Mouse (Mus musculus) midbrain, embryonic 11.5 days (tissue): ENCODE results near the gene Slc25a44. TPM values are rescaled to one million over a fixed set of nuclear protein-coding genes. Genes with fewer than 3 reads are reported as not detected.
A peak's percentile ranks its signal among the peaks of the same experiment; 100 is the strongest.
"Not testable (repeated sequence)": the region's sequence is repeated elsewhere in the genome, so short reads cannot be mapped to it uniquely, and the experiment has no call there.

Experiments
- ATAC-seq: fragments of 200-750 bp; cut with Nextera tagmentation; 2 replicates; pipeline ENCODE4 v1.8.0; 2017; ENCODE audit warnings: moderate TSS enrichment, moderate library complexity; ENCODE audit not compliant: low FRiP score
- DNase-seq: peaks from one replicate; pipeline ENCODE4 v3.0.0; 2015; ENCODE audit warnings: low spot score; ENCODE audit errors: missing footprints
- H3K27ac ChIP-seq: fragments of 300-500 bp; sonication (generic); 2 replicates; pipeline ENCODE4 v1.5.1; 2014; ENCODE audit warnings: low read depth, low read length
- H3K27me3 ChIP-seq: fragments of 300-500 bp; sonication (generic); 2 replicates; pipeline ENCODE4 v1.6.1; 2014; ENCODE audit warnings: mild to moderate bottlenecking, low read length, moderate library complexity, mixed read lengths; ENCODE audit not compliant: control insufficient read depth, insufficient read depth
- H3K36me3 ChIP-seq: fragments of 300-500 bp; sonication (generic); 2 replicates; pipeline ENCODE4 v1.6.1; 2014; ENCODE audit warnings: mild to moderate bottlenecking, low read length, moderate library complexity, mixed read lengths; ENCODE audit not compliant: control insufficient read depth, insufficient read depth
- H3K4me1 ChIP-seq: fragments of 300-500 bp; sonication (generic); 2 replicates; pipeline ENCODE4 v1.6.1; 2014; ENCODE audit warnings: low read length; ENCODE audit not compliant: control insufficient read depth, insufficient read depth
- H3K4me2 ChIP-seq: fragments of 300-500 bp; sonication (generic); 2 replicates; pipeline ENCODE4 v1.6.1; 2014; ENCODE audit warnings: mild to moderate bottlenecking, moderate library complexity
- H3K4me3 ChIP-seq: fragments of 300-500 bp; sonication (generic); 2 replicates; pipeline ENCODE4 v1.5.1; 2014; ENCODE audit warnings: low read depth, low read length
- H3K9ac ChIP-seq: fragments of 300-500 bp; sonication (generic); 2 replicates; pipeline ENCODE4 v1.6.1; 2014; ENCODE audit warnings: low read length
- H3K9me3 ChIP-seq: fragments of 300-500 bp; sonication (generic); 2 replicates; pipeline ENCODE4 v1.6.1; 2016; ENCODE audit warnings: low read length; ENCODE audit not compliant: control insufficient read depth
- WGBS: fragments of 180-500 bp; shearing (Covaris S2); extraction: QIAGEN DNeasy Blood & Tissue Kit; methylation state at CpG from one replicate; pipeline ENCODE4 v1.1.7; 2014; 5-methylcytosine and 5-hydroxymethylcytosine counted together
- polyA plus RNA-seq: library from polyadenylated mRNA; unstranded; fragments of >200 nt; fragmentation: Nextera tagmentation; extraction: Ambion mirVana; gene quantifications from 2 replicates; pipeline ENCODE4 v1.2.1, GENCODE M21; 2014

The Slc25a44 gene
- polyA plus RNA-seq, 1 experiment from 2014 or later, result 20.8 TPM

- Histone ChIP-seq H3K9ac (no peak overlapping the region), H3K27me3 (no peaks in the 10 kb centered on the region), H3K4me2 (no peak overlapping the region), H3K9me3 (no peaks in the 10 kb centered on the region), H3K36me3 (no peaks in the 10 kb centered on the region), H3K4me1 (peaks cover 8% of the 10 kb centered on the region; the same call in 1 of the 2 replicates), H3K4me3 (no peak overlapping the region), H3K27ac (no peak overlapping the region)
- DNase-seq (peak; percentile 73), ATAC-seq (no peak)
- WGBS, result 87% methylated on average over 12 of the region's 12 CpGs
These were observed 17.5 kb upstream of the Slc25a44 start for GRCm38 (mm10) chr3:88442488-88442887.

DNA sequence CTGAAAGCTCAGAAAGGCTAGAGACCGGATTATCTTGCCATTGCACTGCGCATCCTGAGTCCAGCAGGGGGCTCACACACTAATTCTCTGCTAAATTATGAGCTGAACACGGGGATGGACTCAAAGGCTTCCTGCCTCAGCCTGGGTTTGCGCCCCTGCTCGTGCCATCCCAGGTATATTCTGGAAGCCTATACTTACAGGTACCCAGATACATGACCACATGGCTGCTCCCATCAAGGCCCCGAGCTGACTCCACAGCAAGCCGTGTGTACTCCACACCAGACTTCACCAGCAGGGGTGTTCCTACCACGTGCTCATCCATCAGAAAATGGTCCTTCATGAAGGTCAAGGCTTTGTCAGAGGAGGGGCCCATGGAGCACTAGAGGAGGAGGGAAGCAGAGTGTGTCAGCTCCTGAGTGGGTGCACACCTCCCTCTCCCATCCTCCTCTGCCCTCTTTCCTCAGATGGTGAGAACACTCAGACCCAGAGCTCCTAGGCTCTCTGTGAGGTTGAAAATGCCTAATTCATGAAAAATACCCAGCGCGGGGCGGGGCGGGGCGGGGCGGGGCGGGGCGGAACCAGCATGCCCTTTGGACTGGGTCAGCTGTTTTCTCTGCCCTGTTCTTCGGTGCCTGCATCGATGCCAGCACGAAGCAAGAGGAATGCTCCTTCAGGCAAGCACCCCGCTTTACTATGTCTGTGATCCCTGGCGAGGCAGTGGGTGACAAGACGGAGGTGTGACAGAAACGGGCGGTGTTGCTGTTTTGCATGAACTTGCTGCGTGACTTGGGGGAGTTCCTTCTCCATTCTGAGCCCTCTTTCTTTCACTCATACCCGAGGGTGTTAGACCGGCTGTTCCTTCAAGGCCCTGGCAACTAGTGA lies 15.8 kb upstream of the Slc25a44 start:
- Histone ChIP-seq H3K4me3 (no peak overlapping the region), H3K9me3 (no peaks in the 10 kb centered on the region), H3K27ac (no peak overlapping the region), H3K9ac (no peak overlapping the region), H3K4me1 (peaks cover 8% of the 10 kb centered on the region; the same call in 1 of the 2 replicates), H3K4me2 (no peak overlapping the region; the same call in 1 of the 2 replicates), H3K36me3 (no peaks in the 10 kb centered on the region), H3K27me3 (no peaks in the 10 kb centered on the region)
- peak; percentile 36; the same call in 1 of the 2 replicates for ATAC-seq
- DNase-seq, result peak; percentile 87
- WGBS, result 25% methylated on average over 27 of the region's 27 CpGs

DNA sequence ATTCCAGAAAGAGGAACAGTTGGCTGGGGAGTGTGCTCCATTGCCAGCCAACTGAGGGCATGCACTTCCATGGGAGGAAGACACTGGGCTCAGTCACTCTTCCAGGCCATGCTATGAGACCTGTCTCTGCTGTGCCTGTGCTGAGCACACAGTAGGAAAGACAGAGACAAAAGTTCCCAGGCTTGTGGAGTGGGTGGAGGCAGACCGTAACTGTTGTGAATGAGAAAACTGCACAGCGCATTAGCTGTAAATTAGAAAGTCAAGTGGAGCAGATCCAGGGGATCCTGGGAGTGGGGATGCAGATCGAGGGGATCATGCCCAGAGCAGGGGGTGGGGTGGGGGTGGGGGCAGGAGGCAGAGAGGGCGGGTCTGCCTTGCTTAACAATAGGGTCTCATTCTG lies 14.6 kb upstream of the Slc25a44 start:
- Histone ChIP-seq H3K36me3 (no peaks in the 10 kb centered on the region), H3K4me1 (peaks cover 8% of the 10 kb centered on the region; the same call in 1 of the 2 replicates), H3K4me3 (no peak overlapping the region), H3K9me3 (no peaks in the 10 kb centered on the region), H3K27me3 (no peaks in the 10 kb centered on the region), H3K4me2 (no peak overlapping the region), H3K27ac (no peak overlapping the region), H3K9ac (no peak overlapping the region)
- WGBS, result 56% methylated on average over 4 of the region's 4 CpGs
- ATAC-seq (no peak), DNase-seq (peak; percentile 57)

- Histone ChIP-seq H3K9ac (no peak overlapping the region), H3K4me2 (peak overlapping the region; percentile 42; the same call in 1 of the 2 replicates), H3K36me3 (no peaks in the 10 kb centered on the region), H3K9me3 (no peaks in the 10 kb centered on the region), H3K4me1 (peaks cover 8% of the 10 kb centered on the region; the same call in 1 of the 2 replicates), H3K4me3 (no peak overlapping the region), H3K27ac (no peak overlapping the region), H3K27me3 (no peaks in the 10 kb centered on the region)
- DNase-seq (no peak), ATAC-seq (no peak)
- 81% methylated on average over 10 of the region's 10 CpGs for WGBS
These were observed 12.5 kb upstream of the Slc25a44 start for GRCm38 (mm10) chr3:88437454-88437853.

DNA sequence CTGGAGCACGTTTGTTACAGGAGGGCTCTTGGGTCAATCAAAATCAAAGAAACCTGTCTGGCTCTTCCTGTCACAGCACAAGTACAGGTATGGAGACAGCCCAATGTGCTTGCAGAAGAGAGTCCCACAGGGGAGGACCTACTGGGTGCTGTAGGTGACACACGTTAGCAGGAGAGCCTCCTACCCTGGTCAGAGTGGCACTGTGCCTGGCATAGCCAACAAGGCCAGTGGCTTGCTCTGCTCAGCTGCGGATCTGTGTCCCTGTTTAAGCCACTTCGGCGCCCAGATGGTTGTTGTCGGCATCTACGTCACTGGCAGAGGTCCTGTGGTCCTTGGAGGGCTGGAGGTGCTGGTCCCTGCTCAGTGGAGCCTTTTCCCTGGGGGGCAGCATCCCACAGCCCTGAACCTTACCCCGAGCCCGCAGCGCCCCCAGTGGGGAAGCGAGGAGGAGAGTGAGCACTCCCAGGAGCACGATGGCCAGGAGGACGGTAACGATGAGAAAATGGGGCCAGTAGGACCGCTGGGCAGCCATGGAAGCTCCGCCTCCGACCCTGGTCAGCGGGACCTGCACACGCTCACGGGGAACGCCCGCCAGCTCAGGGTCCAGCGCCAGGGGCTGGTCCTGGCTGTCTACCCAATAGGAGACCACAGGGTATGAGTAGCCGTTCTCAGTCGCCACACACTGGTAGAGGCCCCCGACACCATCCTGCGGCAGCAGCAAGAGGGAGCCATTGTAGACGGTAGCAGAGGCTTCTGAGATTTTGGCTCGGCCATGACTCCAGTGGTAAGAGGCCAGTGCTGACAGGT lies 11.7 kb upstream of the Slc25a44 start:
- Histone ChIP-seq H3K36me3 (no peaks in the 10 kb centered on the region), H3K9ac (peak overlapping the region; percentile 46), H3K9me3 (no peaks in the 10 kb centered on the region), H3K4me1 (peaks cover 8% of the 10 kb centered on the region; the same call in 1 of the 2 replicates), H3K27me3 (no peaks in the 10 kb centered on the region), H3K27ac (no peak overlapping the region), H3K4me2 (peak overlapping the region; percentile 42), H3K4me3 (peak overlapping the region; percentile 17)
- DNase-seq (peak; percentile 97), ATAC-seq (peak; percentile 88)
- WGBS, result 11% methylated on average over 29 of the region's 29 CpGs

GRCm38 (mm10) chr3:88435515-88435914 lies 10.6 kb upstream of the Slc25a44 start:
- 67% methylated on average over 10 of the region's 10 CpGs for WGBS
- H3K4me1 ChIP-seq, result peaks cover 3% of the 10 kb centered on the region; the same call in 1 of the 2 replicates
- no peak overlapping the region for H3K4me2 ChIP-seq

GRCm38 (mm10) chr3:88428639-88429038 lies 3.7 kb upstream of the Slc25a44 start:
- WGBS, result 70% methylated on average over 8 of the region's 8 CpGs

More at GRCm38 (mm10) chr3:88435515-88435914, 10.6 kb upstream of the Slc25a44 start:
- Histone ChIP-seq H3K27me3 (no peaks in the 10 kb centered on the region), H3K4me3 (no peak overlapping the region), H3K9me3 (no peaks in the 10 kb centered on the region), H3K36me3 (no peaks in the 10 kb centered on the region), H3K9ac (no peak overlapping the region), H3K27ac (no peak overlapping the region)
- ATAC-seq, result no peak
- no peak for DNase-seq

GRCm38 (mm10) chr3:88427342-88427905 lies 2.5 kb upstream of the Slc25a44 start:
- no peak overlapping the region for H3K9ac ChIP-seq
- H3K4me1 ChIP-seq, result peaks cover 9% of the 10 kb centered on the region
- H3K4me3 ChIP-seq, result no peak overlapping the region
- no peaks in the 10 kb centered on the region for H3K36me3 ChIP-seq
- no peak for DNase-seq
- H3K27me3 ChIP-seq, result no peaks in the 10 kb centered on the region
- no peaks in the 10 kb centered on the region for H3K9me3 ChIP-seq
- WGBS, result 79% methylated on average over 4 of the region's 4 CpGs
- ATAC-seq, result no peak
- no peak overlapping the region for H3K4me2 ChIP-seq
- no peak overlapping the region for H3K27ac ChIP-seq

More at GRCm38 (mm10) chr3:88428639-88429038, 3.7 kb upstream of the Slc25a44 start:
- ATAC-seq, H3K9me3 ChIP-seq, DNase-seq, H3K4me1 ChIP-seq, H3K4me2 ChIP-seq, H3K27me3 ChIP-seq, H3K36me3 ChIP-seq, H3K27ac ChIP-seq, H3K4me3 ChIP-seq, H3K9ac ChIP-seq: not testable (repeated sequence)
